Mouse (Mus musculus): Measurements from ENCODE around the gene Rab40c. TPM values are rescaled to one million over a fixed set of nuclear protein-coding genes. Genes with fewer than 3 reads are reported as not detected.
A peak's percentile ranks its signal among the peaks of the same experiment; 100 is the strongest.

The Rab40c gene
- polyA plus RNA-seq, 1 experiment, result 43.4 TPM

- H3K27me3 ChIP-seq (ENCODE audit: control insufficient read depth, insufficient read depth, low read length), result no peaks in the 10 kb centered on the region
- 11% methylated on average over 6 of the region's 6 CpGs for WGBS
- TF ChIP-seq POLR2A (IDR thresholded peaks at IDR 0.05; ENCODE audit: low read depth, low read length), result no peak
- no peak for TF ChIP-seq CTCF (IDR thresholded peaks at IDR 0.05; ENCODE audit: extremely low read depth, insufficient read length, insufficient replicate concordance, low read depth, low read length)
- peak overlapping the region; percentile 99 for H3K27ac ChIP-seq (ENCODE audit: insufficient read depth, low read depth, low read length)
- H3K36me3 ChIP-seq (ENCODE audit: control insufficient read depth, insufficient read depth, low read length), result peaks cover 21% of the 10 kb centered on the region
- H3K4me1 ChIP-seq (ENCODE audit: control insufficient read depth, insufficient read depth, insufficient read length, low read length), result peaks cover 49% of the 10 kb centered on the region
- peak overlapping the region; percentile 80 for H3K4me3 ChIP-seq (ENCODE audit: low read depth, low read length)
These were observed 85.4 kb downstream of the Rab40c start for GRCm38 (mm10) chr17:25833961-25834594.

- Histone ChIP-seq H3K36me3 (ENCODE audit: control insufficient read depth, insufficient read depth, low read length) (peaks cover 15% of the 10 kb centered on the region), H3K4me3 (ENCODE audit: low read depth, low read length) (peak within 1 kb of the TSS; percentile 83), H3K27ac (ENCODE audit: insufficient read depth, low read depth, low read length) (peak within 1 kb of the TSS; percentile 99), H3K27me3 (ENCODE audit: control insufficient read depth, insufficient read depth, low read length) (no peaks in the 10 kb centered on the region), H3K4me1 (ENCODE audit: control insufficient read depth, insufficient read depth, insufficient read length, low read length) (peaks cover 52% of the 10 kb centered on the region)
- TF ChIP-seq CTCF (IDR thresholded peaks at IDR 0.05; ENCODE audit: extremely low read depth, insufficient read length, insufficient replicate concordance, low read depth, low read length), result no peak
- TF ChIP-seq POLR2A (IDR thresholded peaks at IDR 0.05; ENCODE audit: low read depth, low read length), result peak; percentile 9; the same call in 1 of the 2 replicates
- WGBS, result 1% methylated on average over 24 of the region's 24 CpGs
These were observed 86.2 kb downstream of the Rab40c start, which contains the start of gene Stub1 for GRCm38 (mm10) chr17:25833291-25833663. Gene Stub1, minus strand, starts transcription at chr17:25833404.

- Histone ChIP-seq H3K4me1 (ENCODE audit: control insufficient read depth, insufficient read depth, insufficient read length, low read length) (peaks cover 54% of the 10 kb centered on the region), H3K4me3 (ENCODE audit: low read depth, low read length) (peak overlapping the region; percentile 83), H3K36me3 (ENCODE audit: control insufficient read depth, insufficient read depth, low read length) (peaks cover 13% of the 10 kb centered on the region), H3K27me3 (ENCODE audit: control insufficient read depth, insufficient read depth, low read length) (no peaks in the 10 kb centered on the region), H3K27ac (ENCODE audit: insufficient read depth, low read depth, low read length) (peak overlapping the region; percentile 99)
- under 1% methylated on average over 77 of the region's 77 CpGs for WGBS
- TF ChIP-seq POLR2A (IDR thresholded peaks at IDR 0.05; ENCODE audit: low read depth, low read length) (peak; percentile 63), CTCF (IDR thresholded peaks at IDR 0.05; ENCODE audit: extremely low read depth, insufficient read length, insufficient replicate concordance, low read depth, low read length) (no peak)
These were observed 86.9 kb downstream of the Rab40c start for GRCm38 (mm10) chr17:25832436-25833290.

Other genes with a start within 250 kb of the Rab40c start
- 0.20 and 0.30 TPM in 2 replicates for gene Gng13, start 202.6 kb downstream of the Rab40c start, polyA plus RNA-seq (2012; rRNA removed)
- gene Chtf18, start 192.3 kb downstream of the Rab40c start, polyA plus RNA-seq (2012; rRNA removed), result 7.3 and 15.2 TPM in 2 replicates
- 12.4 and 23.0 TPM in 2 replicates for gene Rpusd1, start 192.1 kb downstream of the Rab40c start, polyA plus RNA-seq (2012; rRNA removed)
- 0.16 and 0.20 TPM in 2 replicates for gene Mslnl, start 183.7 kb downstream of the Rab40c start, polyA plus RNA-seq (2012; rRNA removed)
- gene Msln, start 165.3 kb downstream of the Rab40c start, polyA plus RNA-seq (2012; rRNA removed), result 1.0 and 3.8 TPM in 2 replicates
- 14.9 and 19.3 TPM in 2 replicates for gene Narfl, start 146.0 kb downstream of the Rab40c start, polyA plus RNA-seq (2012; rRNA removed)
- 12.7 and 25.0 TPM in 2 replicates for gene Haghl, start 134.1 kb downstream of the Rab40c start, polyA plus RNA-seq (2012; rRNA removed)
- gene Ccdc78, start 133.1 kb downstream of the Rab40c start, polyA plus RNA-seq (2012; rRNA removed), result 0.06 TPM in 1 of 2 replicates, not detected in the other
- gene Fam173a, start 126.8 kb downstream of the Rab40c start, polyA plus RNA-seq (2012; rRNA removed), result 70.7 and 135 TPM in 2 replicates
- gene AC134908.4, start 124.1 kb downstream of the Rab40c start, polyA plus RNA-seq (2012; rRNA removed), result 0.48 TPM in 1 of 2 replicates, not detected in the other
- 28.2 and 31.9 TPM in 2 replicates for gene Metrn, start 122.6 kb downstream of the Rab40c start, polyA plus RNA-seq (2012; rRNA removed)
- 3.1 and 3.7 TPM in 2 replicates for gene Fbxl16, start 110.6 kb downstream of the Rab40c start, polyA plus RNA-seq (2012; rRNA removed)
- 18.2 and 40.0 TPM in 2 replicates for gene Wdr24, start 96.1 kb downstream of the Rab40c start, polyA plus RNA-seq (2012; rRNA removed)
- 30.2 and 47.3 TPM in 2 replicates for gene Jmjd8, start 90.9 kb downstream of the Rab40c start, polyA plus RNA-seq (2012; rRNA removed)
- gene Stub1, start 86.3 kb downstream of the Rab40c start, polyA plus RNA-seq (2012; rRNA removed), result 76.7 and 141 TPM in 2 replicates
- 6.9 and 10.6 TPM in 2 replicates for gene Rhbdl1, start 82.4 kb downstream of the Rab40c start, polyA plus RNA-seq (2012; rRNA removed)
- 28.3 and 55.5 TPM in 2 replicates for gene Gm20683, start 78.0 kb downstream of the Rab40c start, polyA plus RNA-seq (2012; rRNA removed)
- 54.9 and 87.5 TPM in 2 replicates for gene Rhot2, start 74.9 kb downstream of the Rab40c start, polyA plus RNA-seq (2012; rRNA removed)
- gene Wdr90, start 58.2 kb downstream of the Rab40c start, polyA plus RNA-seq (2012; rRNA removed), result 8.3 and 13.3 TPM in 2 replicates
- 84.8 and 111 TPM in 2 replicates for gene Mcrip2, start 51.0 kb downstream of the Rab40c start, polyA plus RNA-seq (2012; rRNA removed)
- gene Mettl26, start 44.7 kb downstream of the Rab40c start, polyA plus RNA-seq (2012; rRNA removed), result 149 and 196 TPM in 2 replicates
- 0.72 and 2.6 TPM in 2 replicates for gene Wfikkn1, start 38.9 kb downstream of the Rab40c start, polyA plus RNA-seq (2012; rRNA removed)
- 59.8 and 74.1 TPM in 2 replicates for gene Pigq, start 25.2 kb upstream of the Rab40c start, polyA plus RNA-seq (2012; rRNA removed)
- gene Nhlrc4, start 25.2 kb upstream of the Rab40c start, polyA plus RNA-seq (2012; rRNA removed), result 0.51 TPM in 1 of 2 replicates, not detected in the other
- 0.04 TPM in 1 of 2 replicates, not detected in the other for gene A930017K11Rik, start 32.8 kb upstream of the Rab40c start, polyA plus RNA-seq (2012; rRNA removed)
- gene Capn15, start 66.1 kb upstream of the Rab40c start, polyA plus RNA-seq (2012; rRNA removed), result 46.8 and 75.2 TPM in 2 replicates
- gene Rab11fip3, start 149.8 kb upstream of the Rab40c start, polyA plus RNA-seq (2012; rRNA removed), result 37.3 and 116 TPM in 2 replicates
- gene Decr2, start 170.6 kb upstream of the Rab40c start, polyA plus RNA-seq (2012; rRNA removed), result 10.9 and 14.5 TPM in 2 replicates
- gene Nme4, start 175.9 kb upstream of the Rab40c start, polyA plus RNA-seq (2012; rRNA removed), result 10.3 and 11.5 TPM in 2 replicates
- gene Tmem8, start 193.6 kb upstream of the Rab40c start, polyA plus RNA-seq (2012; rRNA removed), result 189 and 283 TPM in 2 replicates
- gene Mrpl28, start 203.8 kb upstream of the Rab40c start, polyA plus RNA-seq (2012; rRNA removed), result 54.6 and 82.5 TPM in 2 replicates
- gene Axin1, start 219.0 kb upstream of the Rab40c start, polyA plus RNA-seq (2012; rRNA removed), result 8.5 and 17.9 TPM in 2 replicates